Mouse (Mus musculus) hindbrain, embryonic 14.5 days (tissue): ENCODE results near the gene Spz1. TPM values are rescaled to one million over a fixed set of nuclear protein-coding genes. Genes with fewer than 3 reads are reported as not detected.
"Not testable (repeated sequence)": the region's sequence is repeated elsewhere in the genome, so short reads cannot be mapped to it uniquely, and the experiment has no call there.

Experiments used
- ATAC-seq: fragments of 200-750 bp; cut with Nextera tagmentation; 2 replicates; pipeline ENCODE4 v1.8.0; 2017; ENCODE audit warnings: moderate number of reproducible peaks, mild to moderate bottlenecking, moderate TSS enrichment, moderate library complexity; ENCODE audit not compliant: low FRiP score
- DNase-seq: peaks from one replicate; pipeline ENCODE4 v3.0.0-alpha.2; 2015; ENCODE audit warnings: low spot score
- H3K27ac ChIP-seq: fragments of 300-500 bp; sonication (generic); 2 replicates; pipeline ENCODE4 v1.5.1; 2014; ENCODE audit warnings: mild to moderate bottlenecking, moderate library complexity
- H3K27me3 ChIP-seq: fragments of 300-500 bp; sonication (generic); 2 replicates; pipeline ENCODE4 v1.6.1; 2014; ENCODE audit warnings: mild to moderate bottlenecking, low read length, mixed read lengths; ENCODE audit not compliant: control insufficient read depth, insufficient read depth
- H3K36me3 ChIP-seq: fragments of 300-500 bp; sonication (generic); replicated peaks from 2 replicates; pipeline ENCODE4 v1.6.1; 2014; ENCODE audit not compliant: control insufficient read depth, insufficient read depth
- H3K4me1 ChIP-seq: fragments of 300-500 bp; sonication (generic); replicated peaks from 2 replicates; pipeline ENCODE4 v1.6.1; 2014; ENCODE audit warnings: antibody characterized with exemption, low read length, mixed read lengths; ENCODE audit not compliant: control insufficient read depth, insufficient read depth
- H3K4me2 ChIP-seq: fragments of 300-500 bp; sonication (generic); replicated peaks from 2 replicates; pipeline ENCODE4 v1.6.1; 2014; ENCODE audit warnings: mild to moderate bottlenecking, moderate library complexity
- H3K4me3 ChIP-seq: fragments of 300-500 bp; sonication (generic); replicated peaks from 2 replicates; pipeline ENCODE4 v1.5.1; 2014; ENCODE audit warnings: mild to moderate bottlenecking, low read length
- H3K9ac ChIP-seq: fragments of 300-500 bp; sonication (generic); 2 replicates; pipeline ENCODE4 v1.6.1; 2014
- H3K9me3 ChIP-seq: fragments of 300-500 bp; sonication (generic); 2 replicates; pipeline ENCODE4 v1.6.1; 2016; ENCODE audit warnings: low read length; ENCODE audit not compliant: control insufficient read depth
- WGBS: fragments of 180-500 bp; shearing (Covaris S2); extraction: QIAGEN DNeasy Blood & Tissue Kit; methylation state at CpG from one replicate; pipeline ENCODE4 v1.1.7; 2014; 5-methylcytosine and 5-hydroxymethylcytosine counted together
- polyA plus RNA-seq: library from polyadenylated mRNA; unstranded; fragments of >200 nt; fragmentation: Nextera tagmentation; extraction: Ambion mirVana; gene quantifications from 2 replicates; pipeline ENCODE4 v1.2.1, GENCODE M21; 2014

The Spz1 gene
- not detected in 2 replicates for polyA plus RNA-seq

DNA sequence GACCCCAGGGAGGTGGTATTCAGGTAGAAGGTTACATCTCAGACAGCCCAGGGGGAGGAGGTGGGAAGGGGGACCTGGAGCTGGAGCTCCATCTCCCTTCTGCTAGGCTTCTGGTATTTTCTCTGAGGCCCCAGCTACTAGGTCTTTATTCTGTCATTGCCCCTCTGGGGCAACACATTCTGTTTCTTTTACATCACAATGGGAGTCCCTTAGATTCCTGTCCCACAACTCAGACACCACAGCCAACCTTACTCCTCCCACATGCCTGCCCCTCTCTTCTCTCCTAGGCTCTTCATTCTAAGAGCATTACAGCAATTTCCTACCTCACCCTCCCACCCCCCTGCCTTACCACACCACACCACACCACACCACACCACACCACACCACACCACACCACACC, at the start of gene Spz1:
Gene Spz1 (minus strand): TSS at position 101 of the 400 bp plus-strand sequence.
- Histone ChIP-seq H3K9ac (no peak within 1 kb of the TSS), H3K9me3 (no peaks in the 10 kb centered on the region), H3K36me3 (no peaks in the 10 kb centered on the region), H3K4me2 (no peak within 1 kb of the TSS), H3K4me3 (no peak within 1 kb of the TSS), H3K27me3 (no peaks in the 10 kb centered on the region), H3K27ac (no peak within 1 kb of the TSS), H3K4me1 (no peaks in the 10 kb centered on the region)
- DNase-seq (no peak), ATAC-seq (no peak)

- Histone ChIP-seq H3K27ac (no peak overlapping the region), H3K36me3 (no peaks in the 10 kb centered on the region), H3K9ac (no peak overlapping the region), H3K27me3 (no peaks in the 10 kb centered on the region), H3K4me2 (no peak overlapping the region), H3K4me3 (no peak overlapping the region), H3K9me3 (no peaks in the 10 kb centered on the region), H3K4me1 (peaks cover 9% of the 10 kb centered on the region)
- DNase-seq (no peak), ATAC-seq (no peak)
- 95% methylated on average over 8 of the region's 8 CpGs for WGBS
Measured at GRCm38 (mm10) chr13:92616459-92616858, 40.5 kb upstream of the Spz1 start.

DNA sequence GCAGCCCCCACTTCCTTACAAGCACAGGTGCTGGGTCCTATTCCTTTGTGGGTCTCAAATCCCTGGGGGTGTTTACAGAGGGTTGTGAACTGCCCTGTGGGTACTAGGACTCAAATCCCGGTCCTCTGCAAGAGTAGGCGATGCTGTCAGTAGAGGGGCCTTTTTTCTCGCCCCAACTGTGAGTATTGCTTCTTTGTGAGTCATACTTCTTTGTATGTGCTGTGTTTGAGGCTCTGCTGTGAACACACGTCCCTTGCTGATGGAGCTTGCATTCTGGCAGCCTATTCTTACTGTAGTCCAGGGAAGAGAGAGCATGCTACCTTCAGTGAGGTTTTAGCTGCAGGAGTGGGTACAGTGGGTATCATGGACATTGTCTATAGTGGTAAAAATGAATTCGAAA, 39.2 kb upstream of the Spz1 start:
- H3K9me3 ChIP-seq, result no peaks in the 10 kb centered on the region
- WGBS, result 83% methylated on average over 5 of the region's 5 CpGs
- ATAC-seq, result no peak
- H3K4me3 ChIP-seq, result no peak overlapping the region
- no peaks in the 10 kb centered on the region for H3K27me3 ChIP-seq
- DNase-seq, result no peak
- peaks cover 9% of the 10 kb centered on the region for H3K4me1 ChIP-seq
- H3K9ac ChIP-seq, result no peak overlapping the region
- H3K36me3 ChIP-seq, result no peaks in the 10 kb centered on the region
- H3K4me2 ChIP-seq, result no peak overlapping the region
- no peak overlapping the region for H3K27ac ChIP-seq

GRCm38 (mm10) chr13:92613094-92613493, 37.1 kb upstream of the Spz1 start:
- no peak overlapping the region for H3K27ac ChIP-seq
- no peak overlapping the region for H3K9ac ChIP-seq
- H3K4me3 ChIP-seq, result peak overlapping the region; percentile 77; the same call in 1 of the 2 replicates
- H3K36me3 ChIP-seq, result no peaks in the 10 kb centered on the region
- no peaks in the 10 kb centered on the region for H3K27me3 ChIP-seq
- ATAC-seq (no peak), DNase-seq (no peak)
- WGBS, result 90% methylated on average over 5 of the region's 5 CpGs
- H3K4me1 ChIP-seq, result peaks cover 9% of the 10 kb centered on the region
- H3K4me2 ChIP-seq, result peak overlapping the region; percentile 64
- H3K9me3 ChIP-seq, result no peaks in the 10 kb centered on the region

GRCm38 (mm10) chr13:92611917-92612316, 35.9 kb upstream of the Spz1 start:
- no peaks in the 10 kb centered on the region for H3K36me3 ChIP-seq
- H3K4me2 ChIP-seq, result peak overlapping the region; percentile 64
- no peaks in the 10 kb centered on the region for H3K27me3 ChIP-seq
- H3K27ac ChIP-seq, result no peak overlapping the region; the same call in 1 of the 2 replicates
- H3K9ac ChIP-seq, result peak overlapping the region; percentile 82
- H3K4me3 ChIP-seq, result peak overlapping the region; percentile 77
- no peaks in the 10 kb centered on the region for H3K9me3 ChIP-seq
- DNase-seq, result no peak
- 4% methylated on average over 7 of the region's 7 CpGs for WGBS
- H3K4me1 ChIP-seq, result peaks cover 9% of the 10 kb centered on the region
- ATAC-seq, result no peak

GRCm38 (mm10) chr13:92611254-92611784, 35.3 kb upstream of the Spz1 start:
- no peaks in the 10 kb centered on the region for H3K27me3 ChIP-seq
- H3K9ac ChIP-seq, result peak overlapping the region; percentile 82
- peaks cover 9% of the 10 kb centered on the region for H3K4me1 ChIP-seq
- H3K4me3 ChIP-seq, result peak overlapping the region; percentile 77
- H3K9me3 ChIP-seq, result no peaks in the 10 kb centered on the region
- peak; percentile 55 for DNase-seq
- WGBS, result under 1% methylated on average over 43 of the region's 43 CpGs
- peak overlapping the region; percentile 64 for H3K4me2 ChIP-seq
- no peaks in the 10 kb centered on the region for H3K36me3 ChIP-seq
- ATAC-seq, result peak; percentile 57
- H3K27ac ChIP-seq, result peak overlapping the region; percentile 48

GRCm38 (mm10) chr13:92610311-92611221, 34.6 kb upstream of the Spz1 start, which contains the start of gene Serinc5:
Serinc5 (plus strand) TSS chr13:92611091.
- no peaks in the 10 kb centered on the region for H3K9me3 ChIP-seq
- ATAC-seq, result peak; percentile 99
- H3K4me2 ChIP-seq, result peak within 1 kb of the TSS; percentile 64
- H3K27me3 ChIP-seq, result no peaks in the 10 kb centered on the region
- DNase-seq, result peak; percentile 95
- peak within 1 kb of the TSS; percentile 69 for H3K27ac ChIP-seq
- peak within 1 kb of the TSS; percentile 77 for H3K4me3 ChIP-seq
- H3K9ac ChIP-seq, result peak within 1 kb of the TSS; percentile 82
- H3K4me1 ChIP-seq, result peaks cover 9% of the 10 kb centered on the region
- no peaks in the 10 kb centered on the region for H3K36me3 ChIP-seq
- under 1% methylated on average over 55 of the region's 55 CpGs for WGBS

DNA sequence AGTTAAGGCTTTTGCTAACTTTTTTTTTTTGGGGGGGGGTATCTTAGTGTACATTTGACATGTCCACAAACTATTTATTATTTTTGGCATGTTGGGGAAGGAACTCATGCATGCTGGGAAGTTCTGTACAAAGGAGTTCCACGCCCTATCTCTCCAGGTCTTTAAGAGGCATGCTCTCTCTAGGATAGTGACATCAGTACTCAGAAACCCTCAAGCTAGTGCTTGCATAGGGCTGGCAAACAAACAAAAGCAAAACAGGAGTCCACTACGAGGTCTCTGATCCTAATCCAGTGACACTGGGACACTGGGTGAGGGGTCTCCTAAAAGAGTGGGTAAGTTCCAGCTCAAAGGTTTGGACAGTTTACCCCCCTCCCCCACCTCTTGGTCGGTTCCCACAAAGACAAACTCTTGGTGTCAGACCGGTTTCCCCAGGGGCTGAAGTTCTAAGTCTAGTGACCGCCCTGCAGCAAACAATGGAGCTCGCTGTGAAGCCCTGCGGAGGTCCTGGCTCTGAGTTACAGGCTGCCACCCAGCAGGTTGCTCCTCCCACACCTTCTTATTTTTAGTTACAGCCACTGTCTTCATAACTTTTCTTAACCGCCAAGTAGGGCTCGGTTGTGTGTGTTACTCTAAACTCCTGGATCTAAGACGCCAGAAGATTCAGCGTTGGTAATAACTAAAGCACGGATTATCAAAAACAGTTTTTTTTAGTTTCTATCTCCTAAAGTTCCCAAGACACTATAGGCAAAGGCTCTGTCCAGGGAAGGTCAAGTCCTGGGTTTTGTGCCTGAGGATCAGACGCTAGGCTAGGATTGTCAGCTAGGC, 33.7 kb upstream of the Spz1 start:
- H3K36me3 ChIP-seq, result no peaks in the 10 kb centered on the region
- H3K4me3 ChIP-seq, result peak overlapping the region; percentile 77; the same call in 1 of the 2 replicates
- peaks cover 9% of the 10 kb centered on the region for H3K4me1 ChIP-seq
- no peak overlapping the region; the same call in 1 of the 2 replicates for H3K9ac ChIP-seq
- no peak overlapping the region for H3K27ac ChIP-seq
- 12% methylated on average over 13 of the region's 13 CpGs for WGBS
- H3K27me3 ChIP-seq, result no peaks in the 10 kb centered on the region
- no peaks in the 10 kb centered on the region for H3K9me3 ChIP-seq
- H3K4me2 ChIP-seq, result peak overlapping the region; percentile 64
- no peak for DNase-seq
- no peak for ATAC-seq

DNA sequence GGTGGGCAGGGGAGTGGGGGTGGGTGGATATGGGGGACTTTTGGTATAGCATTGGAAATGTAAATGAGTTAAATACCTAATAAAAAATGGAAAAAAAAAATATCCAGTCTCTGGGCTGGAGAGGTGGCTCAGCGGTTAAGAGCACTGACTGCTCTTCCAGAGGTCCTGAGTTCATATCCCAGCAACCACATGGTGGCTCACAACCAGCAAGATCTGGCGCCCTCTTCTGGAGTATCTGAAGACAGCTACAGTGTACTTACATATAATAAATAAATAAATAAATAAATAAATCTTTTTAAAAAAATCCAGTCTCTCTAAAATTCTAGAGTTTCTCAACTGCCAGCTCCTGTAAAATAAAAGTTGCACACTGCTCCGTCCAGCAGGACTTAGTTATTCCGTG, 29.3 kb upstream of the Spz1 start:
- H3K27me3 ChIP-seq, H3K4me3 ChIP-seq, H3K9me3 ChIP-seq, H3K4me2 ChIP-seq, DNase-seq, H3K4me1 ChIP-seq, ATAC-seq, H3K27ac ChIP-seq, H3K9ac ChIP-seq, H3K36me3 ChIP-seq: not testable (repeated sequence)
- WGBS, result 84% methylated on average over 4 of the region's 4 CpGs
